Mouse (Mus musculus) lung, embryonic 14.5 days (tissue): ENCODE measurements around the gene Olfm2. TPM values are rescaled to one million over a fixed set of nuclear protein-coding genes. Genes with fewer than 3 reads are reported as not detected.
"Not testable (repeated sequence)": the region's sequence is repeated elsewhere in the genome, so short reads cannot be mapped to it uniquely, and the experiment has no call there.

ENCODE experiments used
- ATAC-seq: fragments of 200-750 bp; cut with Nextera tagmentation; 2 replicates; pipeline ENCODE4 v1.8.0; 2017; ENCODE audit warnings: mild to moderate bottlenecking, moderate TSS enrichment, moderate library complexity; ENCODE audit not compliant: insufficient read depth
- DNase-seq: peaks from one replicate; pipeline ENCODE4 v3.0.0-alpha.2; 2015
- H3K27ac ChIP-seq: fragments of 300-500 bp; sonication (generic); 2 replicates; pipeline ENCODE4 v1.5.1; 2014; ENCODE audit warnings: low read depth, mild to moderate bottlenecking, moderate library complexity
- H3K27me3 ChIP-seq: fragments of 300-500 bp; sonication (generic); 2 replicates; pipeline ENCODE4 v1.6.1; 2014; ENCODE audit warnings: low read length, control low read depth; ENCODE audit not compliant: insufficient read depth
- H3K36me3 ChIP-seq: fragments of 300-500 bp; sonication (generic); 2 replicates; pipeline ENCODE4 v1.6.1; 2014; ENCODE audit warnings: control low read depth; ENCODE audit not compliant: insufficient read depth
- H3K4me1 ChIP-seq: fragments of 300-500 bp; sonication (generic); 2 replicates; pipeline ENCODE4 v1.6.1; 2014; ENCODE audit warnings: antibody characterized with exemption, control low read depth; ENCODE audit not compliant: insufficient read depth
- H3K4me2 ChIP-seq: fragments of 300-500 bp; sonication (generic); 2 replicates; pipeline ENCODE4 v1.6.1; 2014; ENCODE audit warnings: mild to moderate bottlenecking
- H3K4me3 ChIP-seq: fragments of 300-500 bp; sonication (generic); 2 replicates; pipeline ENCODE4 v1.5.1; 2014; ENCODE audit warnings: low read depth, low read length
- H3K9ac ChIP-seq: fragments of 300-500 bp; sonication (generic); 2 replicates; pipeline ENCODE4 v1.6.1; 2014
- H3K9me3 ChIP-seq: fragments of 300-500 bp; sonication (generic); 2 replicates; pipeline ENCODE4 v1.6.1; 2016; ENCODE audit warnings: low read depth, low read length, control low read depth
- CTCF ChIP-seq: IDR thresholded peaks from 2 replicates; pipeline ENCODE4 v1.5.1; 2016; ENCODE audit warnings: antibody characterized with exemption, low read depth
- WGBS: fragments of 180-500 bp; shearing (Covaris S2); extraction: QIAGEN DNeasy Blood & Tissue Kit; methylation state at CpG from one replicate; pipeline ENCODE4 v1.1.7; 2014; 5-methylcytosine and 5-hydroxymethylcytosine counted together
- polyA plus RNA-seq: library from polyadenylated mRNA; unstranded; fragments of >200 nt; fragmentation: Nextera tagmentation; extraction: Ambion mirVana; gene quantifications from 2 replicates; pipeline ENCODE4 v1.2.1, GENCODE M21; 2014

The Olfm2 gene
- polyA plus RNA-seq, 1 experiment from 2014 or later = 1.7 TPM

DNA sequence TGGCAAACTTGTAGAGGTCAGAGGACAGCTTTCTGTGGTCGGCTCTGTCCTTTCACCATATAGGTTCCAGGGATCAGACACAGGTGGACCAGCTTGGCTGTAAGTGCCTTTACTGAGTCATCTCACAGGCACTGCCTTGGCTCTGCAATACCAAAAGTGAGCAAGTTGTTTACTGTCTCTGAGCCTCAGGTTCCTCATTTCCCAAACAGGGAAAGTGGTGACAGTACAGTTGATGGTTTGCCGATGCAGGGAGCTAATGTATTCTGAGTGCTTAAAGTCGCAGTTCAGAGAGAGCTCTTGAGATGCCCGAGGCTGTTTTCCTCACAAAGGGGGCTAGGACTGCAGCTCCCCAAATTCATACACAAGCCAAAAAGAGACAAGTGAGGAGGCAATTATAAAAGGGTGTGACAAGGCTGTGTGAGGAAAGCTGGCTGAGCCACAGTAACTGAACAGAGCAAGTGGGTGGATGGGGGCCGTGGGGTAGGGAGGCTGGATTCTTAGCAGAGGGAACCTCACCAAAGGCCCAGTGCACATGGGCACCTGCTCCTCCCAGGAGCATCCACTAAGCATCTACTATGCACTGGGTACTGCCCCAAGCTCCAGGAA is 49.9 kb downstream of the Olfm2 start:
- H3K9ac ChIP-seq = no peak overlapping the region
- WGBS = 67% methylated on average over 5 of the region's 5 CpGs
- peaks cover 12% of the 10 kb centered on the region; the same call in 1 of the 2 replicates for H3K27me3 ChIP-seq
- H3K4me2 ChIP-seq = no peak overlapping the region
- DNase-seq (no peak), ATAC-seq (no peak)
- H3K4me1 ChIP-seq = no peaks in the 10 kb centered on the region
- H3K27ac ChIP-seq = no peak overlapping the region
- TF ChIP-seq CTCF = no peak
- no peaks in the 10 kb centered on the region for H3K36me3 ChIP-seq
- H3K9me3 ChIP-seq = no peaks in the 10 kb centered on the region
- H3K4me3 ChIP-seq = no peak overlapping the region

GRCm38 (mm10) chr9:20694721-20695235 is 51.4 kb downstream of the Olfm2 start:
- ATAC-seq (no peak), DNase-seq (peak; percentile 18)
- Histone ChIP-seq H3K36me3 (no peaks in the 10 kb centered on the region), H3K4me1 (no peaks in the 10 kb centered on the region), H3K27ac (no peak overlapping the region), H3K4me3 (peak overlapping the region; percentile 25), H3K27me3 (peaks cover 12% of the 10 kb centered on the region; the same call in 1 of the 2 replicates), H3K9ac (no peak overlapping the region), H3K9me3 (no peaks in the 10 kb centered on the region), H3K4me2 (peak overlapping the region; percentile 55)
- TF ChIP-seq CTCF = no peak
- WGBS = 3% methylated on average over 25 of the region's 25 CpGs

GRCm38 (mm10) chr9:20692863-20693262 is 53.3 kb downstream of the Olfm2 start:
- Histone ChIP-seq H3K27ac (no peak overlapping the region), H3K9ac (no peak overlapping the region), H3K27me3 (peaks cover 12% of the 10 kb centered on the region; the same call in 1 of the 2 replicates), H3K4me3 (no peak overlapping the region), H3K36me3 (no peaks in the 10 kb centered on the region), H3K4me2 (no peak overlapping the region), H3K9me3 (no peaks in the 10 kb centered on the region), H3K4me1 (no peaks in the 10 kb centered on the region)
- no peak for TF ChIP-seq CTCF
- 87% methylated on average over 3 of the region's 3 CpGs for WGBS
- ATAC-seq (no peak), DNase-seq (no peak)

DNA sequence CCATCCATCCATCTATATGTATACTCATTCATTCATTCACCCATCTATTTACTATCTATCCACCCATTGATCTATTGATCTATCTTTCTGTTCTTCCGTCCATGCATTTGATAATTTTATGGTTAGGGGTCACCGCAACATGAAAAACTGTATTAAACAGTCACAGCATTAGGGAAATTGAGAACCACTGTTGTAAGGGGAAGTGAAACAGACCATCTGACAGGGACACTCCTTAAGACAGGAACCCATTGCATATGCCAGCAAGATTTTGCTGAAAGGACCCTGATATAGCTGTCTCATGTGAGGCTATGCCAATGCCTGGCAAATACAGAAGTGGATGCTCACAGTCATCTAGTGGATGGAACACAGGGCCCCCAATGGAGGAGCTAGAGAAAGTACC is 55.7 kb downstream of the Olfm2 start:
- 84% methylated on average over 2 of the region's 2 CpGs for WGBS
- not testable (repeated sequence) for H3K9ac ChIP-seq, DNase-seq, H3K36me3 ChIP-seq, ATAC-seq, H3K4me1 ChIP-seq, H3K4me3 ChIP-seq, H3K27me3 ChIP-seq, H3K27ac ChIP-seq, H3K4me2 ChIP-seq, H3K9me3 ChIP-seq

- ATAC-seq (no peak), DNase-seq (no peak)
- TF ChIP-seq CTCF = no peak
- Histone ChIP-seq H3K27ac (no peak overlapping the region), H3K27me3 (0 out of 2 replicates have a peak, but pooled peaks cover 4% of the 10 kb centered on the region), H3K36me3 (no peaks in the 10 kb centered on the region), H3K9ac (no peak overlapping the region), H3K9me3 (no peaks in the 10 kb centered on the region), H3K4me1 (no peaks in the 10 kb centered on the region), H3K4me3 (no peak overlapping the region), H3K4me2 (no peak overlapping the region)
- WGBS = 3% methylated on average over 4 of the region's 4 CpGs
Measured at GRCm38 (mm10) chr9:20689913-20690312, 56.2 kb downstream of the Olfm2 start.

DNA sequence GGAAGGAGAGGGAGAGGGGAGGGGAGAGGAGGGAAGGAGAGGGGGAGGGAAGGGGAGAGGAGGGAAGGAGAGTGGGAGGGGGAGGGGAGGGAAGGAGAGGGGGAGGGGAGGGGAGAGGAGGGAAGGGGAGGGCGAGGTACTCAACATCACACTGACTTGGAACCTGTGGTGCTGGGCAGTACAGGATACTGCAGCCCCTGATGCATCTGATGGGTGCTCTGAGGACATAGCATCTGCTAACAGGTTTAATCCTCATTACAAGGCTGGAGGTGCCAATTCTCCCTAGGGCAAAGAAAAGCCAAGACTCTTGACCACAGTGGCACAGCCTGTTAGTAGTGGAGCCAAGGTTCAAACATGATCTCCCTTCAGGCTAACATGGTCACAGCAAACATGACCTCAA is 56.7 kb downstream of the Olfm2 start:
- H3K4me3 ChIP-seq = no peak overlapping the region
- no peak for DNase-seq
- no peak for ATAC-seq
- no peaks in the 10 kb centered on the region for H3K27me3 ChIP-seq
- H3K27ac ChIP-seq = no peak overlapping the region
- TF ChIP-seq CTCF = no peak
- no peaks in the 10 kb centered on the region for H3K9me3 ChIP-seq
- H3K4me1 ChIP-seq = no peaks in the 10 kb centered on the region
- H3K36me3 ChIP-seq = no peaks in the 10 kb centered on the region
- no peak overlapping the region for H3K4me2 ChIP-seq
- no peak overlapping the region for H3K9ac ChIP-seq
- WGBS = 44% methylated on average over 1 of the region's 1 CpGs

- TF ChIP-seq CTCF = no peak
- no peaks in the 10 kb centered on the region for H3K36me3 ChIP-seq
- H3K27ac ChIP-seq = no peak overlapping the region
- H3K4me1 ChIP-seq = no peaks in the 10 kb centered on the region
- H3K27me3 ChIP-seq = no peaks in the 10 kb centered on the region
- H3K9me3 ChIP-seq = no peaks in the 10 kb centered on the region
- H3K4me2 ChIP-seq = no peak overlapping the region
- ATAC-seq = no peak
- DNase-seq = no peak
- H3K9ac ChIP-seq = no peak overlapping the region
- WGBS = 49% methylated on average over 17 of the region's 17 CpGs
- no peak overlapping the region for H3K4me3 ChIP-seq
Measured at GRCm38 (mm10) chr9:20685081-20685861, 60.9 kb downstream of the Olfm2 start.
